Mouse (Mus musculus) limb, embryonic 13.5 days (tissue): ENCODE measurements at regions not wholly inside any gene's neighbourhood (a gene's known extent, or its start where the extent isn't known, plus 50 kb on each side); places are given as distances from the start of the nearest gene placed in this dataset.

Experiments
- ATAC-seq: fragments of 200-750 bp; cut with Nextera tagmentation; 2 replicates; pipeline ENCODE4 v1.8.0; 2017; ENCODE audit warnings: low read depth, moderate number of reproducible peaks, moderate TSS enrichment; ENCODE audit not compliant: low FRiP score
- H3K27ac ChIP-seq: fragments of 300-500 bp; sonication (generic); 2 replicates; pipeline ENCODE4 v1.5.1; 2015; ENCODE audit warnings: inconsistent platforms, mild to moderate bottlenecking, moderate library complexity
- H3K27me3 ChIP-seq: fragments of 300-500 bp; sonication (generic); 2 replicates; pipeline ENCODE4 v1.6.1; 2015; ENCODE audit warnings: mild to moderate bottlenecking, inconsistent platforms
- H3K36me3 ChIP-seq: fragments of 300-500 bp; sonication (generic); 2 replicates; pipeline ENCODE4 v1.6.1; 2015; ENCODE audit warnings: inconsistent platforms, mild to moderate bottlenecking, moderate library complexity
- H3K4me1 ChIP-seq: fragments of 300-500 bp; sonication (generic); 2 replicates; pipeline ENCODE4 v1.6.1; 2015; ENCODE audit warnings: inconsistent platforms
- H3K4me2 ChIP-seq: fragments of 300-500 bp; sonication (generic); replicated peaks from 2 replicates; pipeline ENCODE4 v1.6.1; 2015; ENCODE audit warnings: inconsistent platforms, mild to moderate bottlenecking, moderate library complexity
- H3K4me3 ChIP-seq: fragments of 300-500 bp; sonication (generic); 2 replicates; pipeline ENCODE4 v1.5.1; 2015; ENCODE audit warnings: moderate library complexity, mild to moderate bottlenecking, inconsistent platforms
- H3K9ac ChIP-seq: fragments of 300-500 bp; sonication (generic); 2 replicates; pipeline ENCODE4 v1.6.1; 2015; ENCODE audit warnings: mild to moderate bottlenecking, inconsistent platforms
- H3K9me3 ChIP-seq: fragments of 300-500 bp; sonication (generic); 2 replicates; pipeline ENCODE4 v1.6.1; 2016; ENCODE audit warnings: inconsistent platforms
- WGBS: fragments of 180-500 bp; shearing (Covaris S2); methylation state at CpG from one replicate; pipeline ENCODE4 v1.1.7; 2015; 5-methylcytosine and 5-hydroxymethylcytosine counted together

DNA sequence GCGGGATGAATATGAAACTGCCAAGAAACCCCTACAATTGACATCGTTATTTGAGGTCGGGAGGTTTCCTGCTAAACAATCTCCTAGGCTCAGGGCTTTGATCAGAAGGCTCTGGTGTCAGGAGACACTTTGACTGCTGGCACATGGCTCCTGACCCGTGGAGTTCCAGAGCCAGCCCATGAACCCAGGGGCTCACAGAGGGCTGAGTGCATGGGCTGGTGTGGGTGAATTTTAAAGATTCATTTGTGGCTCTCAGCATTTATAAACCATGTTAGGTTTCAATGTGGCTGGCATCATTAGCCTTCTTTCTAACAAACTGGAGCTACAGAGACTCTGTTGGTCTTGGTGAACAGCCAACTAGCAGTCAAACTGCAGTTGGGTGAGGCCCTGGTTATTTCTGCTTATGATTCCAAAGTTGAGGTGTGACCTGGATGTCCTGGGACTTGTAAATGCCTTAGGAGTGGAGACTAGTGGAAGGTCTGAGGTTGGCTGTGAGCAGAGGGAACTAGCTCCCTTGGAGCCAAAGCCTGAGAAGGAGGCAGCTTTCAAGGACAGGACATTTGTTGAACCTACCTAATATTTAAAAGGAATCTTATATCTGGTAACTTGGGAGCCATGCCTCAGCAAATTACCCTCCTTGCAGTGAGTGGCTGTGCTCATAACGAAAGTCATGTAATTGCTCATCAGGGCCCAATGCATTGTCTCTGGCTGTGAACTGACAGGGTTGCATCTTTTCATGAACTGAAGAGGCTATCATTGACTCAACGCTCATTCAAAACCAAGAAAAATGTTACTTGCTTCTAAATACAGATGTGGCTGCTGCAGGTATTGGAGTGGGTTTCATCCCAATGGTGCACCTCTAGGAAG is 108.0 kb upstream of the Mki67 start:
- peak; percentile 66; the same call in 1 of the 2 replicates for ATAC-seq
- Histone ChIP-seq H3K4me1 (peaks cover 25% of the 10 kb centered on the region), H3K9me3 (no peaks in the 10 kb centered on the region), H3K36me3 (no peaks in the 10 kb centered on the region), H3K4me3 (no peak overlapping the region), H3K27ac (peak overlapping the region; percentile 55; the same call in 1 of the 2 replicates), H3K4me2 (peak overlapping the region; percentile 31), H3K27me3 (no peaks in the 10 kb centered on the region), H3K9ac (no peak overlapping the region)
- WGBS = 45% methylated on average over 6 of the region's 6 CpGs

DNA sequence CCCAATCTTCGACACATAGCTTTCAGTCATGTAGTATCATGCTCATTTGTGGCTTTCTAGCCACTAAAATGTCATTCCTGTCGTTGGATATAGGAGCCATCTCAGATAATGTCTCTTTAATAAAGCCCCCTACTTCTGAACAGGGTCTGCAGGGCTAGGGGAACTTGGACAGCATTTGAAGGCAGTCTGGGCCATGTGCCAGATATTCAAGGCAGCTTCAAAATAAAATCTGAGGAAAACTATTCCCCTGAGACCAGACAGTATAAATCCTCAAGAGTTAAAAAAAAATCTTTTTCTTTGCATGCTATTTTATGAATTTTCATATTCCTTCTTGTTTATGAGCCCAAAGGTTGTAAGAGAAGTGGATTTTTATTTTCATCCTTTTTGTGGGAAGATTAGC is 113.1 kb upstream of the Mki67 start:
- no peaks in the 10 kb centered on the region for H3K36me3 ChIP-seq
- no peaks in the 10 kb centered on the region for H3K9me3 ChIP-seq
- 0 out of 2 replicates have a peak, but pooled peaks cover 5% of the 10 kb centered on the region for H3K27me3 ChIP-seq
- 59% methylated on average over 2 of the region's 2 CpGs for WGBS
- H3K4me3 ChIP-seq = no peak overlapping the region
- H3K9ac ChIP-seq = no peak overlapping the region
- no peak for ATAC-seq
- H3K27ac ChIP-seq = no peak overlapping the region
- H3K4me1 ChIP-seq = peaks cover 36% of the 10 kb centered on the region
- no peak overlapping the region for H3K4me2 ChIP-seq

DNA sequence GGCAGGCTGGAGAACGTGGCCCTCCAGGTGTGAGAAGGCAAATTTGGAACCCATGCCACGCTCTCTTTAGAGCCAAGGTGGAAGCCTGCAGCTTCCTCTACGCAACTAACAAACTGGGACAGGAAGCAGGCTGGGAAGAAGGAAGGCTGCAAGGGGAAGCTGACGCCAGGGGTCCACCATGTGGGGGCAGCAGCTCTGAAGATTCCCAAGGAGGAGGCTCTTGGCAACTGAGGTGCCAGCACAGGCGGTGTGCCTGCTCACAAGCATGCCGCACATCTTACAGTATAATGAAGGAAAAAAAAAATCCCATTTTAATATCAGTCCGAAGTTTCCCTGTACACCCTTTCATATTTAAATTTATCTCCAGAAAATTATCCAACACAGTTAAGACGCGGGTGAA is 117.3 kb upstream of the Mki67 start:
- peaks cover 33% of the 10 kb centered on the region for H3K4me1 ChIP-seq
- no peak overlapping the region for H3K27ac ChIP-seq
- H3K27me3 ChIP-seq = peaks cover 31% of the 10 kb centered on the region
- 69% methylated on average over 9 of the region's 9 CpGs for WGBS
- ATAC-seq = no peak
- H3K36me3 ChIP-seq = no peaks in the 10 kb centered on the region
- H3K4me3 ChIP-seq = no peak overlapping the region
- H3K4me2 ChIP-seq = no peak overlapping the region
- H3K9ac ChIP-seq = no peak overlapping the region
- H3K9me3 ChIP-seq = no peaks in the 10 kb centered on the region

DNA sequence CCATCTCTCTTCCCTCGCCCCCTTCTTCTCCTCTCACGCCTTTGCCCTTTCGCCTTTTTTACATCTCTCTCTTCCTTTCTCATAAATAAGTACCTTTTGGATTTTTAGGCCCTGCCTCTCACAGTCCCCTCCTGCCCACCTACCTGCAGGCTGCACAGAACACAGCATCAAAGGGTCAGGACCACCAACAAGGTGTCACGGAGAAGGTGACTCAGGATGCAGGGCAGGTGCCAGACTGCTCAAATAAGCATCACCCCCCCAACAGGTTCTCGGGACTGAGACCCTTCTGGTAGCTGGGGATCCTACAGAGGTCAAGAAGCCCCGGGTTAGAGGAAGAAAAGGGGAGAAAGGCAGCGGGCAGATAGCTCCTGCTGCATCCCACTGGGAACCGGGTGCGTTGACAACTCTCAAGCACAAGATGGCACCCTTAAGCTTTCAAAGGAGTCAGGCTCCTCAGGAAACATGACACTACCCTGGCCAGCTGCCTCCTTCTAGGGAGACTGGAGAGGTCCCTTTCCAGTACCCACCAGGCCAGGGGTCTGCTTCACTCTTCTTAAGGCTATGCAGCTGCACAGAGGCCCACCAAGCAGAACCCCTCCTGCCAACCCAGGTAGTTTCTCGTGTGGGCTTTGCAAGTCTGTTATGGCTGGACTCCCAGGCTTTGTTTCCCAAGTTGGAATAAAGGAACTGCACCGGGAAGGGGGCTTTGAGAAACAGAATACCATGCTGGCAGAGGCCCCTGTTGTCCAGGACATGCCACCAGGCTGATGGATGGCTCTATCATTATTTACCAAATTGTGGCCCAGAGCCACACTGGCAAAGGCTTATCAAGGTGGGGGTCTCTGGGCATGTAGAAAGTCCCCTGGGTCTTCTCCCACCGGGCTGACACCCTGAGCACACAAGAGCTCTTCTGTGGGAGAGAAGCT is 120.9 kb upstream of the Mki67 start:
- no peak overlapping the region for H3K4me3 ChIP-seq
- H3K4me2 ChIP-seq = 0 out of 2 replicates have a peak overlapping the region, but pooled peaks have one; percentile 7
- WGBS = 37% methylated on average over 12 of the region's 12 CpGs
- H3K27ac ChIP-seq = peak overlapping the region; percentile 6; the same call in 1 of the 2 replicates
- peaks cover 46% of the 10 kb centered on the region for H3K27me3 ChIP-seq
- ATAC-seq = peak; percentile 87
- no peak overlapping the region for H3K9ac ChIP-seq
- no peaks in the 10 kb centered on the region for H3K36me3 ChIP-seq
- no peaks in the 10 kb centered on the region for H3K9me3 ChIP-seq
- H3K4me1 ChIP-seq = peaks cover 28% of the 10 kb centered on the region

DNA sequence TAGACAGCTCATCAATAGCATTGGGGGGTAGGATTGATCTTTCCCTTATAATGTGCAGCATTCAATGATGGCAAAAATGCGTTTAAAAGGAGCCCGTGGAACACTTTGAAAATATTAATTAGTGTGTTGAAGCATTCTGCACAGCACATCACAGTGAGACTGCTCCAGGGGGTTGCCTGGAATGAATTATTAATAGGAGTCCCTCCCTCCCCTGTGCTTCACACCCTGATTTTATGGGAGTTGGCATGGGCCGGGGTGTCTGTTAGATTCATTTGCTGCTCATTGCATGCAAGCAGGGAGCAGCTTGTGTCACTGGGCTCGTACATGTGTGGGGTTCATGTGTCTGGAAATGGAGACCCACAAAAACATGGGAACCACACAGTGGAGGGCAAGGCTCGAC is 127.9 kb upstream of the Mki67 start:
- H3K4me3 ChIP-seq = no peak overlapping the region
- H3K9me3 ChIP-seq = no peaks in the 10 kb centered on the region
- no peak overlapping the region for H3K27ac ChIP-seq
- H3K9ac ChIP-seq = no peak overlapping the region
- no peak; the same call in 1 of the 2 replicates for ATAC-seq
- H3K4me2 ChIP-seq = no peak overlapping the region
- peaks cover 55% of the 10 kb centered on the region for H3K4me1 ChIP-seq
- no peaks in the 10 kb centered on the region for H3K36me3 ChIP-seq
- 37% methylated on average over 5 of the region's 5 CpGs for WGBS
- H3K27me3 ChIP-seq = peaks cover 29% of the 10 kb centered on the region

DNA sequence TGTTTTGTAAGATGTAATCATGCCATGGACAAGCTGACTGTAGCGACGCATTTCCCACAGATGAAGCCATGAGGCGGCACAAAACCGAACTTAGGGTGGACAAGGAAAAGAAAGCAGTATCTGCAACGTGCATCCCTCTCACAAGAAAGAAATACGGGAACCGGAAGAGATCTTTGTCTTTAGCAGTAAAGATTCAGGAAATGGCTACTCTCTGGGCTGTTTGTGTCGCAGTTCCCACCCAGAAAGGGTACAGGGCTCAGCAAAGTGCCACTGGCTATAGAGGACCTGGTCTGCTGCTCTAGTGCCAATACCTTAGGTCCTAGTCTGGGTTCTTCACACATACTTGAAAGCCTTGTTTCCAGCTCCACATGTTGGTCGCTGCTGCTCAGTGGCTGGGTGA is 131.1 kb upstream of the Mki67 start:
- no peak overlapping the region for H3K4me3 ChIP-seq
- H3K4me2 ChIP-seq = no peak overlapping the region
- H3K27me3 ChIP-seq = peaks cover 32% of the 10 kb centered on the region
- peaks cover 59% of the 10 kb centered on the region for H3K4me1 ChIP-seq
- no peaks in the 10 kb centered on the region for H3K36me3 ChIP-seq
- WGBS = 58% methylated on average over 9 of the region's 9 CpGs
- no peaks in the 10 kb centered on the region for H3K9me3 ChIP-seq
- no peak overlapping the region for H3K9ac ChIP-seq
- no peak for ATAC-seq
- peak overlapping the region; percentile 84; the same call in 1 of the 2 replicates for H3K27ac ChIP-seq

DNA sequence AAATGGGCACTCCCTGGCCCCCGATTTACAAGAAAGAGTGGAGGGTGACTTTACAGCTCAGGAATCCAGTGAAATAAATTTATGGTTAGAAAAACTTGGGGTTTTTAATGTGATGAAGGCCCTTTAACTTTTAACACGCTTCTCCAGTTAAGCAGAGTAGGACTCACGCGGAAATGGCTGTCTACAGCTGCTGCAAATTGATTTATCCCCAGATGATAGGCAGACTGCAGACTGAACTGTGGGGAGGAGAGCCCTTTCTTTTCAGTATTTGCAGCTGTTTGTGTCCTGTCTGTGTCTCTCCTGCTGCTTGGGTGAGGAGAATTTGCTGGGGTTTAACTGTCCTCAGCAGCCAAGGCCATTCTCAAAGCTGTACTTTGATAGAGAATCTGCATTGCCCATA is 132.0 kb upstream of the Mki67 start:
- H3K4me3 ChIP-seq = no peak overlapping the region
- peaks cover 61% of the 10 kb centered on the region for H3K4me1 ChIP-seq
- peaks cover 35% of the 10 kb centered on the region for H3K27me3 ChIP-seq
- no peaks in the 10 kb centered on the region for H3K9me3 ChIP-seq
- peak overlapping the region; percentile 21; the same call in 1 of the 2 replicates for H3K4me2 ChIP-seq
- ATAC-seq = peak; percentile 72
- peak overlapping the region; percentile 84 for H3K27ac ChIP-seq
- 3% methylated on average over 4 of the region's 4 CpGs for WGBS
- no peak overlapping the region for H3K9ac ChIP-seq
- H3K36me3 ChIP-seq = no peaks in the 10 kb centered on the region

DNA sequence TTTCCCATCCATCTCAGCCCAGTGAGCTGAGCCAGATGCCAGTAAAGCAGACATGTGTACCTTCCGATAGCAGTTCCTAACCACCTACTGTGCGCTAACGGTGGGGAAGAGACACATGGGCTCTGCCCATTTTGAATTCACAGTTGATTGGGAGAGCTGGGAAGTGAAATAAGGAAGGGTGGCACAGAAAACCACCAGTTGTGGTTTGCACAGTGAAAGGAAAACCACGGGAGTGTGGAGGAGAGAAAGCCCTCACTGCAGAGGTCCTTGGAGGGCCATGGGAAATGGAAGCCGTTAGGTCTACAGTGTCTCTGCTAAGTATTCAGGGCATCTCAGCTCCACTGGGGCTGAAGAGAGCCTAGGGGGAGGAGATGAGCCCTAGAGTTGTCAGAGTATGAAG is 132.7 kb upstream of the Mki67 start:
- 0 out of 2 replicates have a peak overlapping the region, but pooled peaks have one; percentile 21 for H3K4me2 ChIP-seq
- no peak for ATAC-seq
- 53% methylated on average over 5 of the region's 5 CpGs for WGBS
- no peaks in the 10 kb centered on the region for H3K9me3 ChIP-seq
- no peak overlapping the region for H3K4me3 ChIP-seq
- H3K4me1 ChIP-seq = peaks cover 61% of the 10 kb centered on the region
- H3K9ac ChIP-seq = peak overlapping the region; percentile 13; the same call in 1 of the 2 replicates
- peak overlapping the region; percentile 84 for H3K27ac ChIP-seq
- no peaks in the 10 kb centered on the region for H3K36me3 ChIP-seq
- peaks cover 32% of the 10 kb centered on the region for H3K27me3 ChIP-seq

DNA sequence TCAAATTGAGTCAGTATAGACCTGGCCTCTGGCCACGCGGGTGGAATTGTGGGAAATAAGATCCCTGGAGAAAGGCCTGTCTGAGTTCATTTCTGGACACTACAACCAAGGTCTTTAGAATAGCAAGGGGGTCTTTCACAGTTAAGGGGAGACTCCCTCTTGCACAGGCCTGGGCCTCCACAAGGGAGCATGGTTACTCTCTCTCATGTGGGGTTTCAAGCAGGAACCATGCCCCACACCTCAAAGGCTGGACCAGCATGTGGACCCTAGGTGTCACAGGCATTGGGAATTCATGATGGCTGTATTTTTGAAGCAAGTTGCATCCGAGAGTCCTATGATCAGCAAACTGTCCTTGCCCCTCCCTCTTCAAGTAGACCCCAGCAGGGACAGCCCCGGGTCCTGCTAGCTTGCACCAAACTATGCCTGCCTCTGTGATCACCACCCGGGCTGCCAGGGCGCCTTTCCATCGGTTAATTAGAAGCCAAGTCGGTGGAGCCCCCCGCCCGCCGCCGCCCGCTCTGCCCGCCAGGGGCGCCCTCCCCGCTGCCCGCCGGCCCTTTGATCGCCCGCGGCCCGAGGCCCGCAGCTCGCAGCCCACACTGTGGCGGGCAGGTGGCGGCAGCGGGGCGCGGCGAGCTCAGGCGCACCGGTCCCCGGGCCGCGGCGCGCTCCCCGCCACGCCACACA is 137.1 kb upstream of the Mki67 start:
- WGBS = 6% methylated on average over 38 of the region's 39 CpGs
- no peaks in the 10 kb centered on the region for H3K36me3 ChIP-seq
- H3K27ac ChIP-seq = peak overlapping the region; percentile 15; the same call in 1 of the 2 replicates
- peaks cover 44% of the 10 kb centered on the region for H3K27me3 ChIP-seq
- H3K4me1 ChIP-seq = peaks cover 24% of the 10 kb centered on the region
- no peak overlapping the region for H3K9ac ChIP-seq
- peak overlapping the region; percentile 28 for H3K4me3 ChIP-seq
- peak overlapping the region; percentile 60 for H3K4me2 ChIP-seq
- H3K9me3 ChIP-seq = no peaks in the 10 kb centered on the region
- ATAC-seq = peak; percentile 32; the same call in 1 of the 2 replicates

DNA sequence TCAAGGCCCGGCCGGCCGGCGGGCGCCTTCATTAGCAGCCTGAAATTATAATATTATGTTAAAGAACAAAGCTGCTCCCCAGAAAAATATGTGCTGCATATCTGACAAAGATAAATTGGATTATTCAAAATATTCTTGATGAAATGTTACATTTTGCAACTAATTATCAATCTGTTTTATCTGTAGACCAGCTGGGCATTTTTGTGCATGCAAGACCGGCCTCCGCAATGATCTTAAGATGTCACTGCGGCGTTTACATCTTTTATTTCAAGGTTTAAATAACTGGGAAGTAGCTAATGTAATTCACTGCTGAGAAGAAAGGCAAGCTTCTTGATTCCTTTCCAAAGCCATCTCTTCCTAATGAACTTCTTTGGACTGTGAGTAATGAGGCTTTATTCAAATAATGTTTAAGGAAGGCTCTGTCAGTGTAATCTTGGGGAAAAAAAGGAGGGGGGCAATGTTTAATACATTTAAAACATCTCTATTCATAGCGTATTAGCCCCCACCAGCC is 137.7 kb upstream of the Mki67 start:
- peaks cover 44% of the 10 kb centered on the region for H3K27me3 ChIP-seq
- H3K27ac ChIP-seq = no peak overlapping the region
- H3K4me2 ChIP-seq = peak overlapping the region; percentile 60
- no peak overlapping the region for H3K9ac ChIP-seq
- peaks cover 18% of the 10 kb centered on the region for H3K4me1 ChIP-seq
- WGBS = 23% methylated on average over 10 of the region's 10 CpGs
- H3K9me3 ChIP-seq = no peaks in the 10 kb centered on the region
- H3K36me3 ChIP-seq = no peaks in the 10 kb centered on the region
- ATAC-seq = no peak
- peak overlapping the region; percentile 28 for H3K4me3 ChIP-seq

DNA sequence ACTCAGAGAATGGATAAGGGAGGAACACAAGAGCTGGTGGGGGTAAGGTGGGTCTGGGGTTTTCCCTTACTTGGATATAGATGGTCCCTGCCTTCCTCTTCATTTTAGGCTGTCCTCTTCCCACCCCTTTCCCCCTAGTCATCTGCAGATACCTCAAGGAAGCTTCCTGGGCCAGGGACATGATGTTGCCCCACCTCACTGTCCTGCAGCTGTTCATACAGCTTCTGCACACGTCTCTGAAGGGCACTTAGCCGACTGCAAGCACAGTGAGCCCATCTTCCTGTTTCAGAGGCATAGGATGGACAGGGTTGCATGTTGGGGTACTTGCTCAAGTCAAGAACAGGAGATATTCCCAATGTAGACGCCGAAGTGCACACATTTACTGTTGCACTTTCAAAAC is 144.1 kb upstream of the Mki67 start:
- H3K4me1 ChIP-seq = peaks cover 53% of the 10 kb centered on the region
- no peak overlapping the region for H3K9ac ChIP-seq
- H3K9me3 ChIP-seq = no peaks in the 10 kb centered on the region
- no peak overlapping the region for H3K4me3 ChIP-seq
- peaks cover 4% of the 10 kb centered on the region; the same call in 1 of the 2 replicates for H3K27me3 ChIP-seq
- H3K4me2 ChIP-seq = no peak overlapping the region
- peak overlapping the region; percentile 65; the same call in 1 of the 2 replicates for H3K27ac ChIP-seq
- ATAC-seq = no peak
- no peaks in the 10 kb centered on the region for H3K36me3 ChIP-seq
- WGBS = 65% methylated on average over 4 of the region's 4 CpGs
